8 mouse cellular contexts compared by ENCODE assay signal in the genomic region with DNA sequence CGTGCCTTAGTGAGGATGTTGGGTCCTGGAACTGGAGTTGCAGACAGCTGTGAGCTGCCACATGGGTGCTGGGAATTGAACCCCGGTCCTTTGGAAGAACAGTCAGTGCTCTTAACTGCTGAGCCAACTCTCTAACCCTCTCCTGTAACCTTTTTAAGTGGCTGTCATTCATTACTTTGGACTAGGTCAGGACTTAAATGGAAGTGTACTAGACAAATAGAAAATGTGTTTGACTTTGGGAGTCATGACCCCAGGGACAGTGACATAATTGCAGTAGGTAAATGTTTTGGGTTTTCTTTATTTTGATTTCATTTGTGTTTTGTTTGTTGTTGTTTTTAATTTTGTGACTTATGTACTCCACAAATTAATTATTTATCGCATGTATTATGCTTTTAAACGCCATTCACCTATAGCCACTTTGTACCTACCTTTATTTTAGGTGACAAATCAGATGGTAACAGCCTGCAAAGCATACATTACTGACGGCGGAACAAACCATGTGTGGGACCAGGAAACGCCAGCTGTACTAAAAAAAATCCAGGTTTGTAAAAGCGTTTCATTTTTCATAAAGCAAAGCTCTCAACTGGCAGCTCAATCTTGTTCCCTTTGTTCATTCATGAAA. TPM values are rescaled to one million over a fixed set of nuclear protein-coding genes. Genes with fewer than 3 reads are reported as not detected.
DNase-seq lines count a peak whose midpoint lies in the region; ATAC-seq and TF ChIP-seq lines count a peak whose summit lies in the region.

No protein-coding gene starts in this region.

- H3K4me3 ChIP-seq in liver, adult 2 months (ENCODE audit: insufficient read depth, low read depth, low read length): peak overlapping the region; percentile 44
- peak overlapping the region; percentile 16 for H3K4me3 ChIP-seq in forebrain, embryonic 14.5 days (ENCODE audit: low read depth, low read length)
- peak overlapping the region; percentile 37 for H3K4me3 ChIP-seq in limb, embryonic 14.5 days (replicated peaks; ENCODE audit: low read length)
- H3K4me3 ChIP-seq in neural tube, embryonic 14.5 days (ENCODE audit: low read depth, low read length): peak overlapping the region; percentile 25; the same call in 1 of the 2 replicates

- H3K27me3 ChIP-seq in liver, adult 2 months (ENCODE audit: control insufficient read depth, insufficient read depth, low read length): no peaks in the 10 kb centered on the region
- H3K27me3 ChIP-seq in forebrain, embryonic 14.5 days (replicated peaks; ENCODE audit: control insufficient read depth, insufficient read depth, low read length): no peaks in the 10 kb centered on the region
- H3K27me3 ChIP-seq in limb, embryonic 14.5 days (ENCODE audit: control insufficient read depth, insufficient read depth, low read length): no peaks in the 10 kb centered on the region
- H3K27me3 ChIP-seq in neural tube, embryonic 14.5 days (ENCODE audit: control insufficient read depth, insufficient read depth, low read length): no peaks in the 10 kb centered on the region

- H3K36me3 ChIP-seq in liver, adult 2 months (ENCODE audit: control insufficient read depth, insufficient read depth, low read length): no peaks in the 10 kb centered on the region
- no peaks in the 10 kb centered on the region for H3K36me3 ChIP-seq in forebrain, embryonic 14.5 days (ENCODE audit: control insufficient read depth, insufficient read depth, low read length)
- H3K36me3 ChIP-seq in limb, embryonic 14.5 days (ENCODE audit: control insufficient read depth, insufficient read depth, low read length): no peaks in the 10 kb centered on the region
- H3K36me3 ChIP-seq in neural tube, embryonic 14.5 days (ENCODE audit: control insufficient read depth, insufficient read depth, low read length): no peaks in the 10 kb centered on the region

- DNase-seq in liver, adult 2 months (ENCODE audit: extremely low read depth, low read depth, low spot score): peak; percentile 98
- no peak for DNase-seq in liver
- no peak for DNase-seq in forebrain, embryonic 14.5 days (ENCODE audit: low spot score)
- DNase-seq in limb, embryonic 14.5 days (ENCODE audit: low spot score): no peak
- DNase-seq in left cerebral cortex, adult 18-20 months (ENCODE audit: low spot score in 2 of 2): no peak
- DNase-seq in yolk sac, embryonic 10.5 days (ENCODE audit: low spot score): no peak
- no peak for DNase-seq in right cerebral cortex, postnatal 36 days (ENCODE audit: low spot score in 2 of 2)

- no peaks in the 10 kb centered on the region for H3K79me2 ChIP-seq in liver, adult 2 months (ENCODE audit: control insufficient read depth, insufficient read depth, low read length)

- peaks cover 8% of the 10 kb centered on the region for H3K4me1 ChIP-seq in liver, adult 2 months (ENCODE audit: control insufficient read depth, insufficient read depth, low read length)
- no peaks in the 10 kb centered on the region for H3K4me1 ChIP-seq in forebrain, embryonic 14.5 days (ENCODE audit: control insufficient read depth, insufficient read depth, low read length)
- no peaks in the 10 kb centered on the region for H3K4me1 ChIP-seq in limb, embryonic 14.5 days (ENCODE audit: control insufficient read depth, insufficient read depth, low read length)
- H3K4me1 ChIP-seq in neural tube, embryonic 14.5 days (ENCODE audit: control insufficient read depth, insufficient read depth, low read length): no peaks in the 10 kb centered on the region

- no peak for TF ChIP-seq POLR2A in liver, adult 2 months (IDR thresholded peaks at IDR 0.05; ENCODE audit: extremely low read depth, insufficient read depth, low read length)
- no peak for TF ChIP-seq POLR2A in limb, embryonic 14.5 days (IDR thresholded peaks at IDR 0.05; ENCODE audit: borderline replicate concordance, extremely low read depth, insufficient read depth, insufficient read length)

- TF ChIP-seq CTCF in liver, adult 2 months (IDR thresholded peaks at IDR 0.05; ENCODE audit: low read depth, low read length): no peak

- WGBS in liver, adult 2 months: 22% methylated on average over 8 of the region's 8 CpGs
- 56% methylated on average over 8 of the region's 8 CpGs for WGBS in forebrain, embryonic 14.5 days
- 50% methylated on average over 8 of the region's 8 CpGs for WGBS in limb, embryonic 14.5 days
- 53% methylated on average over 8 of the region's 8 CpGs for WGBS in neural tube, embryonic 14.5 days

- H3K9me3 ChIP-seq in forebrain, embryonic 14.5 days (replicated peaks; ENCODE audit: control insufficient read depth, low read length): no peaks in the 10 kb centered on the region
- no peaks in the 10 kb centered on the region for H3K9me3 ChIP-seq in limb, embryonic 14.5 days (ENCODE audit: control insufficient read depth, low read length)
- H3K9me3 ChIP-seq in neural tube, embryonic 14.5 days (ENCODE audit: control insufficient read depth, low read length): no peaks in the 10 kb centered on the region

- H3K4me2 ChIP-seq in forebrain, embryonic 14.5 days (ENCODE audit: low read length): peak overlapping the region; percentile 44
- H3K4me2 ChIP-seq in limb, embryonic 14.5 days (replicated peaks; ENCODE audit: low read depth, low read length, severe bottlenecking): peak overlapping the region; percentile 35
- peak overlapping the region; percentile 45 for H3K4me2 ChIP-seq in neural tube, embryonic 14.5 days (ENCODE audit: low read depth, low read length)

- peak overlapping the region; percentile 70 for H3K27ac ChIP-seq in liver, adult 2 months (replicated peaks; ENCODE audit: insufficient read depth, low read depth, low read length)
- H3K27ac ChIP-seq in forebrain, embryonic 14.5 days (ENCODE audit: low read depth, low read length): no peak overlapping the region
- no peak overlapping the region for H3K27ac ChIP-seq in limb, embryonic 14.5 days (replicated peaks; ENCODE audit: low read depth, low read length)
- peak overlapping the region; percentile 34; the same call in 1 of the 2 replicates for H3K27ac ChIP-seq in neural tube, embryonic 14.5 days (ENCODE audit: low read depth, low read length)

- peak overlapping the region; percentile 43; the same call in 1 of the 2 replicates for H3K9ac ChIP-seq in liver, adult 2 months (ENCODE audit: low read depth, low read length)
- H3K9ac ChIP-seq in forebrain, embryonic 14.5 days (ENCODE audit: low read length): peak overlapping the region; percentile 17; the same call in 1 of the 2 replicates
- H3K9ac ChIP-seq in limb, embryonic 14.5 days (ENCODE audit: low read depth, low read length, severe bottlenecking): peak overlapping the region; percentile 0; the same call in 1 of the 2 replicates
- no peak overlapping the region; the same call in 1 of the 2 replicates for H3K9ac ChIP-seq in neural tube, embryonic 14.5 days (replicated peaks; ENCODE audit: low read depth, low read length)

- 0 out of 2 replicates have a peak, but pooled peaks have one; percentile 4 for ATAC-seq in forebrain, embryonic 14.5 days
- ATAC-seq in limb, embryonic 14.5 days (ENCODE audit: low FRiP score, low read depth): no peak; the same call in 1 of the 2 replicates
- ATAC-seq in neural tube, embryonic 14.5 days (ENCODE audit: low read depth): no peak

RNA-seq across cellular contexts. Expression of gene Glo1, which starts 31.0 kb away (rescaled TPM):
- 384 and 388 TPM in 2 replicates for total RNA-seq in liver, adult 2 months (2014; rRNA removed)
- polyA plus RNA-seq in liver, adult 2 months (2012; rRNA removed): 229 and 239 TPM in 2 replicates
- polyA plus RNA-seq in forebrain, embryonic 14.5 days (2014; fragmentation: Nextera tagmentation; extraction: Ambion mirVana): 210 TPM in 2 replicates
- polyA plus RNA-seq in limb, embryonic 14.5 days (2012; rRNA removed): 81.0 and 87.9 TPM in 2 replicates
- polyA plus RNA-seq in limb, embryonic 14.5 days (2014; fragmentation: Nextera tagmentation; extraction: Ambion mirVana): 214 and 216 TPM in 2 replicates
- polyA plus RNA-seq in neural tube, embryonic 14.5 days (2014; fragmentation: Nextera tagmentation; extraction: Ambion mirVana): 159 and 179 TPM in 2 replicates
- total RNA-seq in left cerebral cortex, adult 18-20 months (2021): 100 to 1,000 TPM; 155 to 156 TPM

RNA-seq across cellular contexts. Expression of gene Dnah8, which starts 33.5 kb away (rescaled TPM):
- total RNA-seq in liver, adult 2 months (2014; rRNA removed): 0.13 and 0.18 TPM in 2 replicates
- polyA plus RNA-seq in liver, adult 2 months (2012; rRNA removed): 0.15 and 0.20 TPM in 2 replicates
- polyA plus RNA-seq in forebrain, embryonic 14.5 days (2014; fragmentation: Nextera tagmentation; extraction: Ambion mirVana): 1.7 and 1.9 TPM in 2 replicates
- polyA plus RNA-seq in limb, embryonic 14.5 days (2012; rRNA removed): 0.69 and 0.86 TPM in 2 replicates
- 1.2 and 2.1 TPM in 2 replicates for polyA plus RNA-seq in limb, embryonic 14.5 days (2014; fragmentation: Nextera tagmentation; extraction: Ambion mirVana)
- 3.9 and 5.5 TPM in 2 replicates for polyA plus RNA-seq in neural tube, embryonic 14.5 days (2014; fragmentation: Nextera tagmentation; extraction: Ambion mirVana)
- 1 to 10 TPM in 1 of 2 experiments, under 1 TPM in 1; 0.46 to 1.6 TPM for total RNA-seq in left cerebral cortex, adult 18-20 months (2021)

Comparison
In these comparisons a context has a peak if more than half of its experiments do, and no peak if none do; other contexts are left out.
1. H3K27ac ChIP-seq: peak in liver, adult 2 months (single experiment) and neural tube, embryonic 14.5 days (single experiment); none in forebrain, embryonic 14.5 days (single experiment) and limb, embryonic 14.5 days (single experiment).
2. Peak in every context shown above with its lines, with median percentiles within 50 percentile points of each other: H3K4me3 ChIP-seq and H3K4me2 ChIP-seq.